Mouse (Mus musculus) myocyte (in vitro differentiated cells): ENCODE measurements around the gene Plagl2.

Experiments
- MYOG ChIP-seq, 3 experiments: IDR thresholded peaks; one replicate each; pipeline ENCODE4 v1.6.1; 2011; ENCODE audit warnings: control low read depth in 2 of 3, low read depth in 2 of 3, mild to moderate bottlenecking in 2 of 3; ENCODE audit not compliant: insufficient read length in 2 of 3, control insufficient read depth in 1 of 3, insufficient read depth in 1 of 3
- USF1 ChIP-seq: IDR thresholded peaks from one replicate; pipeline ENCODE4 v1.6.1; 2011; ENCODE audit warnings: low read depth, mild to moderate bottlenecking, control low read depth, moderate library complexity

DNA sequence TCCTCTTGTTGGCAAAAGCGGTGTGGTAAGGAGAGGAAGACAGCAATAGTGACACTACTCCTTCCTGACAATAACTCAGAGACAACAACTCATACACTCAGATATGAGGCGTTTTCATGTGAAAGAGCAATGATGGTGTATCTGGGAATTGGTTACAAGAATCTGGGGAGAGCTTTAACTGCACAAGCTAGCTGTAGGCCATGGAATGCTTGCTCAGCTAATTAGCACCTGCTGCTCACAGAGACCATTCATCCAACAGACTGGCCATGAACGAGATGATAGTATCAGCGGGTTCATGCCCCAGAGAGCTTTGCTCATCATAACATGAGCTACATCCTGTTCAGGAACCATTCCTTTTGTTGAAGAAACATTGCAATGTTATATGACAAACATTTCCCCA, 4.0 kb downstream of the Plagl2 start:
- peak in 1 of 3 experiments; percentile 47 for TF ChIP-seq MYOG (IDR thresholded peaks at IDR 0.05; ENCODE audit: control insufficient read depth in 1 of 3, insufficient read depth in 1 of 3, insufficient read length in 2 of 3, low read depth in 2 of 3)
- TF ChIP-seq USF1, result no peak
